Mouse (Mus musculus) embryo, embryonic 10.5 days (tissue): ENCODE data around the gene Hs1bp3.

Experiments
- DNase-seq: peaks from one replicate; pipeline ENCODE4 v3.0.0-alpha.2; 2015; ENCODE audit warnings: low spot score

Gene Hs1bp3

DNA sequence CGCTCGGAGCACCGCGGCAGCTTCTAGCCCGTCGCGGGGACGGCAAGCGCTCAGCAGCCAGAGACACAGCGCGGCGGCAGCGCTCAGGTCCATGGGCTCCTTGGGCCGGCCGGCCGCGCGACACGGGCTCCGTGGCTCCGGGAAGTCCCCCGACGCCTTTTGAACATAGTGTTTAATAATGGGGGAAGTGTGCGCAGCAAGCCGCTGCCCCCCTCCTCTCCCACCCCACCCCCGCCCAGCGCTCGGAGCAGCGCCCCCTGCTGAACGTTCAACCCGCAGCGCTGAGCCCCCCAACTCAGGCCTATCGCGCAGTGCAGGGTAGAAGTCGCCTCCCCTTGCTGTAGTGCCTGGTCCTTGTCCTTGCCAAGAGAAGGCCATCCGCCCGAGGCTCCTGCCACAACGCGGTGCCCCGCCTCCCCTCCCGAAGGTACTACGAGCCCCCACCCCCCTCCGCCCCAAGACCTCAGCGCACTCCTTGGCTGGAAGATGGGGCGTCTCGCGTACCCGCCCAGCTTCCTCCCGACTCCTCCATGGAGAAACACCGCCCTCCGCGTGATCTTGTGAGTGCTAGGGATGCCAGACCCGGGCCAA, 11.3 kb upstream of the Hs1bp3 start, which contains the start of gene Gdf7:
Gene Gdf7, minus strand, starts transcription at position 114 of the 591 bp plus-strand sequence.
- peak; percentile 47 for DNase-seq

DNA sequence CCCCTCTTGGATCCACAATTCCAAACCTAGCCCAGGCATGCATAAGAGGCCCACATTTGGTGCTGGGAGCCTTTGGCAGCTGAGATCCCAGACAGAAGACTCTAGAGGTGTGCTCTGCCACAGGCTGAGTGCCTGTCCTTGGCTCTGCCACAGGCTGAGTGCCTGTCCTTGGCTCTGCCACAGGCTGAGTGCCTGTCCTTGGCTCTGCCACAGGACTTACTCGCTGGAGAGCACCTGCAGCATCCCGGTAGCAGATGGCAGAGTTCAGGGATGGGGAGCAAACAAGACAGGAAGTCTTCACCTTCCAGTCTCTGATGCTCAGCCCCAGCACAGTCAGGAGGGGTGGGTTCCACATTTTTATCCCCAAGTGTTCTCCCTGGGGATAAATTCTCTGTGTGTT, 8.0 kb upstream of the Hs1bp3 start:
- no peak for DNase-seq

DNA sequence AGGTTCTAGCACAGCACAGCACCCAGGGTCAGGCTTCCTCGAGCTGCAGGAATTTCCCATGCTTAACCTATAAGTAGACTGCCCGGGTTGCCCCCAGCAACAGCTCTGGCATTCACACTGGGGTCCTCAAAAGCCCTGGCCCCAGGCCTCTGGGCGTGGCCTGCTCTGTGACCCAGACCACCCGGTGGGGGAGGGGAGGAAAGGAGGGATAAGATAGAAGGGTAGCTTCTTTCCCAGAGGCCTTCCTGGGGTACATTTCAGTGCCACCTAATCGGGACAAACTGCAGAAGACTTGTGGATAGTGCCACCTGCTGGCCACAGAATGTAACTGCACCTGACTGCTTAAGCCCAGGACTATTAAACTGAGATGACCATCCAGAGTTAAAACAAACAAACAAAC, 6.8 kb upstream of the Hs1bp3 start:
- DNase-seq, result peak; percentile 90

DNA sequence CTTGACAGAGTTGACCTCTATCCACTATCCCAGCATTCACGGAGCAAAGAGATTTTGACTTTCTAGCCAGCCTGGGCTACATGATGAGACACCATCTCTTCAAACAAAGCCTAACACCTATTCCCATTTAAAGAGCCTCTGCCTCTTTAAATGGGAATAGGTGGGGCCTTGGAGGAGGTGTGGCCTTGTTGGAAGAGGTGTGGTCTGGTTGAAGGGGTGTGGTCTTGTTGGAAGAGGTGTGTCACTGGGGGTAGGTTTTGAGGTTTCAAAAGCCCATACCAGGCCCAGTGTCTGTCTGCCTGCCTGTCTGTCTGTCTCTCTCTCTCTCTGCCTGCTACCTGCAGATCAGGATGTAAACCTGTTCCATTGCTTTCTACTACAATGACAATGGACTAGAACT, 6.3 kb upstream of the Hs1bp3 start:
- no peak for DNase-seq

DNA sequence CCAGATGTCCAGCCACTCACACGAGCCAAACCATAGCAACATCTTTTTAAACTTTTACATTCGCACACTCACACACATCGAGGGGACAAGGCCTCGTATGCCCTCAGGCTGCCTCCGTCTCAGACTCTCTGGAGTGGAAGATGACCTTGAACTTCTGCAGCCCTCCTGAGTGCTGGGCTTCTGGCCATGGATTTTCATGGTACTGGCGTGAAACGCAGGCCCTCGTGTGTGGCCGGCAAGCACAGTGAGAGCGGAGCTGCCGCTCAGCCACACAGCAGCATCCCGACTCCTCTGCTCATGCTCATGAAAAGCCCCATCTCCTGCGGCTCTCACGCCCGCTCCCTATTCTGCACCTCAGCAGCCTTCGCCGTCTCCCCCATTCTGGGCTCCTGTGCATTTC, 2.2 kb upstream of the Hs1bp3 start:
- DNase-seq, result no peak

DNA sequence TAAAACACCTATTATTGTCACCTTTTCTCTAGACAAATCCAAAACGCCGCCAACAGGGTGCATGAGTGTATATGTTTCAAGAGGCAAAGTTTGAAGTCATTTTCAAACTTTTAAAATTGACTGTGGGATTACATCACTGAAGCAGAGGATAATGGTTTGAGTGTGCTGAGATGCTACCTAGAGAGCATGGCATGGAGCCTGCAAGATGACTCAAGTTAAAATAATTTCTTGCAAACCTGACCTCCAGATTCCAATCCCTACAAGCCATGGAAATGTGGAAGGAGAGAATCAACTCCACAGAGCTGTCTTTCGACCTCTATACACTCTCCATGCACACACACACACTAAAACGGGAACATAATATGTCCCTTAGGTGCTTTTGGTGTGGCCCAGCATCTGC, 966 bp upstream of the Hs1bp3 start:
- no peak for DNase-seq

DNA sequence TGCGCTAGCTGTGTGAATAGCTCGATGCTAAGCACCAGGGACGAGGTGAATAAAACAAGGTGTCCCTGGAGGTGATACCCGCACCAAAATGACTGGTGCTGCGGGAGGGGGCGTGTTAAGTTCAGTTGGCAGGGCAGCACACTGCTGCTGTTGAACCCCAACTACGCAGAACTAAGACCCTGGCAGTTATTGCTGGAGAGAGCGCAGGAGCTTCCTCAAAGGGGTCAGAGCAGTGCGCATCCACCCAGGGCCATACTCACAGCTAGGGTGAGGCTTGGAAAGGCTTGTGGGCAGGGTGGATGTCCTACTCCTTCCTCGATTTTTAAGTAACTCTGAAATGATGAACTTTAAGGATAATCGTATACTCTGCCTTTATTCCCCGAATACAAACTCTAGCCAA, 541 bp downstream of the Hs1bp3 start:
- DNase-seq, result no peak

DNA sequence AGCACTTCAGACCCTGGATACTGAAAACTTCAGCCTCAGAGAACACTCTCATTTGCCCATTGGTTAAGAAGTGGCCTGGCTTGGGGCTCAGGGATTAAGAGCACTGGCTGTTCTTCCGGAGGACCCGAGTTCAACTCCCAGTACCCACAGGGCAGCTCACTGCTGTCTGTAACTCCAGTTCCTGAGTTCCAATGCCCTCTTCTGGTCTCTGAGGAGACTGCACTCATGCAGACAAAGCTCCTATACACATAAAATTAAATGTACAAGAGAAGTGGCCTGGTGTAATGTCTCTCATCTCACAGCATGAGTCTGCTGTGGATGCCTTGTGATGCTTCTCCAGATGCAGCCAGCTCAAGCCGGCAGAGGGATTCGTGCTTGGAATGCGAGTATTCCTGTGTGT, 3.3 kb downstream of the Hs1bp3 start:
- no peak for DNase-seq

DNA sequence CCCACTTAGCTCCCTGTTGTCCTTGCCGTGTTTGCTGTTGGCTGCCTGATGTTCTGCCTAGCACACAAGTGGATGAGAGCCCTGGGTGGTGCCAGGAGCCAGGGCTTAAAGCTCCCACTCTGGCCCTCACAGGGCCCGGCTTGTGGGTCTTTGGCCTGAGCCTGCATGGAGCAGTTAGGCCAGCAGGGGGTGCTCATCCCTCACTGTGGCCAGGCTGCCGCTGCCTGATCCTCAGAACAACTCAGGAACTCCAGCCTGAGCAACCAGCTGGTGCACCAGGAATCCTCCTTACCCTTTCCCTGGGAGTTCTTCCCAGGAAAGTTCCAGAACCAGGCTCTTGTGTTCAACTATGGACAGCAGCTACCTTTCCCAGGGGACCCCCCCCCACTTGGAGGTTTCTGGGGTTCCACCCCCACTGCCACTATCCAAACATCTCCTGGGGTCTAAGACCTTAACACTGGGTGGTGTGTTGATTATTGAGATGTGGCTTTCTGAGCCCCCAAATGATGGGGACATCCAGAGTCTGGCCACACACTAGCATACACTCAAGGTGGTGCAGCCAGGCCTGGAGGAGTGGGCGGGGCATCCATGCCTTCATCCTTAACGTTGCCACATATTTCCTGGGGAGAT, 7.0 kb downstream of the Hs1bp3 start:
- peak; percentile 84 for DNase-seq

DNA sequence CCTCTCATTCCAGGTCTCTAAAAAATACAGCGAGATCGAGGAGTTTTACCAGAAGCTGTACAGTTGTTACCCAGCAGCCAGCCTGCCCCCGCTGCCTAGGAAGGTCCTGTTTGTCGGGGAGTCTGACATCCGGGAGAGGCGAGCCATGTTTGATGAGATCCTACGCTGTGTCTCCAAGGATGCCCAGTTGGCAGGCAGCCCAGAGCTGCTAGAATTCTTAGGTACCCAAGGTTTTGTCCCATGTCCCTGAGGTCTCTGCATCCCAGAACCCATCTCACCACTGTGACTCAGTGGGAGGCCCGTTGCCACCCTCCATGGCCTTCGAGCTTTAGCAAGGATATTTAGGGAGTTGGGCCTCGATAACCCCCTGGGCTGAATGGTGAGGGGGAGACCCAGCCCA, 8.3 kb downstream of the Hs1bp3 start:
- no peak for DNase-seq

DNA sequence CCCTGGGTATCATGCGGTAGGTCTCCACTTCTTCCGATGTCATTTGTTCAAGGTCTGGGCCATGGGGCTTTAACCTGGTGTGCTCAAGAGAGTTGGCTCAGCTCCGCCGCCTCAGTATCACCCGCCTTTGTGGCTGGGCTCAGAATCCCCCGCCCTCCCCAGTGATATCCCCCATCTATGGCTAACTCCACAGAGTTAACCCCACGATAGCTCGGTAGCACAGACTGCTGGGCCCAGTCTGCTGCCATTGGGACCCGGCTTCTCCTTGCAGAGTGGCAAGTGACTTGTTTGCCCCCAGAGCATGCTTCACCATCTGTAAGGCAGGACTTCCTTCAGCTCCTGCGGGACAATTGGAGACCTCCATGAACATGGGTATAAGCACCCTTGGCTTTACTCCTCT, 10.9 kb downstream of the Hs1bp3 start:
- no peak for DNase-seq

DNA sequence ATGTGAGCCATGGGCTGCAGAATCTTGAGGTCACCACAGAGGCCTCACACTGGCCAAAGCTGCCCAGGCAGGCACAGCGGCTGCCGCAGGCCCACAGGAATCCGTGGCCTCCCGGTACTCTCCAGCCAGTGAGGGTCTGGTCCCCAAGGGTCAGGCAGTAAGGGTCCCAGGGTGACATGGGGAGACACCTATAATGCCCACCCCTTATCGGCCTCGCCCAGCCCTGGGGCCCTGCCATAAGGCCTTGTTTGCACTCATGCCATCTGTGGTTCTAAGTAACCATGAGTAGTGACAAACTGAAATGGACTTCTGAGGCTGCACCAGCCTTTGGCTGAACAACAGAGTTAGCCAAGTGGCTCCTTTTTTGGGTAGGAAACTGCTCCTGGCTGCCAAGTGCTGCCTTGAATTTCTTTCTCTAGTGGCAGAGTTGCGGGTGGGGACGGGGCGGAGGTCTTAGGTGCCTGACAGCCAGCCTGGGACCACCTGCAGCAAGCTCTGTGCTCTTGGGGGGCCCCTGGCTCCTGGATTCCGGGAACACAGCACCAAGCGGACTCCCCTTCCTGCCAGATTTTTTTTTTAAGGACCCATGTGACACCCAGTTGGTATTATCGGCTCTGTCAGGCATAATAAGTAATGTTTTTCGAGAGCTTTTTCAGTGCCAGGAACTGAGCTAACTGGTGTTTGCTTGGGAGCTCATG, 12.2 kb downstream of the Hs1bp3 start:
- no peak for DNase-seq

DNA sequence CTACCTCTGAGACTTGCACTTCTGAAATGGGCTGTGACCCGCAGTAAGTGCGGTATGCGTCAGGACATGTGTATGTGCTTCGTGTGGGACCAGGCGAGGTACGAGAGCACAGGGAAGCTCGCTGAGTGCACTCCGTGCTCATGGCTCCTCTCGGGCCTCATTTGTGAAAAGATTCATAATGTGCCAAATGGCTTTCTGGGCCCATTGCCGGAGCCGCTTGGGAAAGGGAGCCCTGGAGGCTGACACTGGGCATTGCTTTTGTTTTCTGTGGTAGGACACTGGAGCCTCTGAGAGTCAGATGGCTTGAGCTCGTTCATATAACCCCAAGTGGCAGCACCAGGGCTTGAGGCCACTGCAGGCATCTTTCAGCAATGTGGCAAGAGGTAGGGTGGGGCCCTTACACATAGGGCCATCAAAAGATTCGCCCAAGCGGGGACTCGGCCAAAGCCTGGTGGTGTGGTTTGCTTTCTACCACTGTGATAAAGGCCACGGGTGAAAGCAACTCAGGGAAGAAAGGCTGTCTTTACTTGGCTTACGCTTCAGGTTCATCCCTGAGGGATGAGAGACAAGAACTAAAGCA, 12.8 kb downstream of the Hs1bp3 start:
- no peak for DNase-seq

DNA sequence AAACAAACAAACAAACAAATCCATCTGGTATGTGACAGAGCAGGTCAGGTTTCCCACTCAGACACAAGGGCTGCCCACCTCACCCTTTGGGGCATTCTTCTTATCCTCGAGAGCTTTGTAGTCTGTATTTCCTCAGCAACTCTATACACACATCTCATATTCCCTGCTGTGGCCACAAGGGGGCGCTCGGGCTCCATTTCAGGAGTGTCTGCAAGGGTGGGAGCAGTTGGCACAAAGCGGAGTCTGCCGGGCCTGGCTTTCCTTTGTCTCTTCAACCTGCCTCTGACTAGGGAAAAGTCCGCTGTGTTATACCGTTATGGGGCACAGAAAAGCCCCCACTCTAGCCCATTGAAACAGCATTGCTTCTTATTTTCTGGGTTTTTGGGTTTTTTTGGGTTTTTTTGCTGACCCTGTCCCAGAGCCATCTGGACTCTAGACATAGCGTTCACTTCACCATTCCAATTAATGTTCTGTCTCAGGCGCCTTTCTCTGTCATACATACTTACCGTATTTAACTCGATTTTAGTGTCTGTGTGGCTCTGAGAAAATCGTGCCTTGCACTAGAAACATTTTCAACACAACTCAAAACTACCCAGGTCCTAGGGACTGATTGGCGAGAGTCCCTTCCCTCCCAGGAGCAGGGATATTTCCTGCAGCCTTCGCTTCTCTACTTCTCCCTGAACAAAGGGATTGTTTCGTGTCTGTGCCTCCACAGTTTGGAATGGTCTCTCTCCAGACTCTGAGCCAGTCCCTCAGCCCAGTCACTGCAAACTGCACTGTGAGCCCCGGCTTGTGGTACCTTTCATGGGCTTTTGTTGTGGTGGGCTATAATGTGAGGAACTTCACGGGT, 13.8 kb downstream of the Hs1bp3 start:
- DNase-seq, result peak; percentile 97

DNA sequence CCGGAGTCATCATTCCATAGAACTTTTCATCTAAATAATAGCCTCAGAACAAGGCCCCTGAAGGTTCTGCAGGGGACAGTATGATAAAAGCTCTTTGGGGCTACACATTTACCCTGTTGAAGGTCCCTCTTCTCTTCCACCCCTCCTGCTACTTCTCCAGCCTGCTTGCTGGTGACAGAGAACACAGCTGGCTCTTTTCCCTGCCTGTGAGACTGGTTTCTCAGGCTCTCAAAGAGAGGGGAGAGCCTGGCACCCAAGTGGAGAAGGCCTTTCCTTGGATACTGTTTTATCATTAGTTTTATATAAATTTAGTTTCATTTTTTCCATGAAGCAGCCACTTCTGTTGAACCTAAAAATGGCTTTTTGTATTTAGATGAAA, 14.4 kb downstream of the Hs1bp3 start:
- DNase-seq, result no peak

DNA sequence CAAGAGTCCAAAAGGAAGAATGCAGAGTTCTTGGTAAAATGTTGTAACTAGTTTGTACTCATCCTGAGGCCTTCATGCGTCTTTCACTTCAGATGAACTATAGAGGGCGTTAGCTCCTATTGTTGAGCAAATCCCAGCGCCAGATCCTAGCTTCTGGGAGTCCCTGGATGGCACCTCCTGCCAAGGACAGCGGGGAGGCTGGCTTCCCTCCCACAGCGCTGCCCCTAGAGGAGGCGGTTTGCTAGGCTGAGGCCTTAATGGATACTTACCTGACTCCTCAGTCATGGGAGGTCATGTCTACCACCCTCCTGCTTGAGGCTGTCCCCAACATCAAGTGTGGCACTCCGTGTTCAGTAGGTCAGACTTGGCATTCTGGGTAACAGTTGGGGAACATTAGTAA, 16.0 kb downstream of the Hs1bp3 start:
- DNase-seq, result no peak

DNA sequence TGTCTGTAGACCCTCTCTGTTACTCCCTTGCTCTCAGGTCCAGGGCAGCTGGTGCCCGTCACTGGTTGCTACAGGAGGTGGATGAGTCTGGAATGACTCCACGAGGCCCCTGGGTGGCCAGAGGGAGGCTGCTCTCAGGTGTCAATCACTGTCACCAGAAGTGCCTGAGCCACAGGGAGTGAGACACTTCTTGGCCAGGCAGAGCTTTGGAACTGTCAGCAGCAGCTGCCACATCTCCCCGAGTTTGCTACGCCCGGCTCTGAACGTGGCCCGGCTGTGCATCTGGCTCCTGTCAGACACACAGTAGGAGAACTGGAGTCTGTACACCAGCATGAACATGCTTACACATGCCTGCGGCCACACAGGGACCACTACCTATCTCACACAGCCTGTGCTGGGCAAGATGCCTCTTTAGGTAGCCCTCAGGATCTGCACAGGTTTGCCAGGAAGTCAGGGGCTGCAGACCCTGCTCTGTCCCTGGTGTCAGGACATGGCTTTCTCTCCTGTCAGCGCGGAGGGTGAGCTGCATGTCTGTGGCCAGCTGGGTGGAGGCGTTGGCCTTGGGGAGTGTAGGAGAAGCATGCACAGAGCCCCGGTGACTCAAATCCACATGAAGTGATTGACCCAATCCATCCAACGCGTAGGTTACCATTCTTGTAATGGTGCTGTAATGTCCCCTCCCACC, 18.4 kb downstream of the Hs1bp3 start:
- DNase-seq, result no peak

DNA sequence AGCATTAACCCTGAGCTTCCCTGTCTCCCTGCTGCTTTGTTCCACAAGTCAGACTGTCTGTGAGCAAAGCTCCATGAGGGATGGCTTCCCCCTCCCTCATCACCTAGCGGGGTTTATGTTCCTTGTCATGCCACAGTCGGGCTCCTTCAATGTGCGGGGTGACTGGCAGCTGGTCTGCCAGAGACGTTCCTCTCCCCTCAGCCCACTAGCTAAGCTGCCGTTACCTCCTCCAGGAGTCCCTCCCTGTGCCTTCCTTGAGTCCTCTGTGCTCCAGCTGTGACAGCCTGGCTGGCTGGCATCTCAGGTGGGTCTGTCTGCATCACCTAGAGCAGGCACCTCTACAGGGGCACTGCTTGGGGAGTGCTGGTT, 18.9 kb downstream of the Hs1bp3 start:
- no peak for DNase-seq

DNA sequence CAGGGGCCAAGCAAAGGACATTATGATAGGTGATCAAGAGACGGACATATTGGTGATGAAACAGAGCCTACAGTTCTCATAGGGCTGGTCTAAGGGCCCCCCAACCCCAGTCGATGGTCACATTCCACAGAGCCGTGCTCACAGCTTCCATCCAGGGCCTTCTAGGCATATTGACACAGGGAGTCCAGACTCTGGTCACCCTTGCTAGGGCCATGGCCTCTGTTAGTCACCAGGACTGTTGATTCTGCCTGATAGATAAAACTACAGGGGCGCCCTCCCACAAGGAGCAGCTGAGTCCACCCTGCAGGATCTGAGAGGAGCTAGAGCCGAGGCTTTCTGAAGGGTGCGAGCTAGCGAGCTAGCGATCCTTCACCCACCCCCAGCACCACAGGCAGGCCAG, 20.4 kb downstream of the Hs1bp3 start:
- DNase-seq, result no peak

DNA sequence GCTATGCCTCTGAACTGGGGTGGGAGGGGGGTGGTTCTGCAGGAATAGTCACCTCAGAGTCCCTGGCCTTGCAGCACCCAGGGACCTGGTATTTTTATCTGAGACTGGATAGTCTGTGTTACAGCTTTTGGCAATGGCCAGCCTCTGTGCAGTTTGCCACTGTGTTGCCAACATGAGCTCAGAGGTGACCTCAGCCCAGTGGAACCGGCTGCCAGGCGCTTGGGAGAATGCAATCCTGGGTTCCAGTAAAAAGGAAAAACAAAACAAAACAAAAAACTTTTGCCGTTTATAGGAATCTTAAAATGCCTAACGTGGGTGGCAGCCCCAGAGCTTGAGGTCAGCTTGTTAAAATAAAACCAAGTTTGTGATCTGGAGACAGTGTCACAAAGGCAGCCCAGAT, 21.0 kb downstream of the Hs1bp3 start:
- no peak for DNase-seq

DNA sequence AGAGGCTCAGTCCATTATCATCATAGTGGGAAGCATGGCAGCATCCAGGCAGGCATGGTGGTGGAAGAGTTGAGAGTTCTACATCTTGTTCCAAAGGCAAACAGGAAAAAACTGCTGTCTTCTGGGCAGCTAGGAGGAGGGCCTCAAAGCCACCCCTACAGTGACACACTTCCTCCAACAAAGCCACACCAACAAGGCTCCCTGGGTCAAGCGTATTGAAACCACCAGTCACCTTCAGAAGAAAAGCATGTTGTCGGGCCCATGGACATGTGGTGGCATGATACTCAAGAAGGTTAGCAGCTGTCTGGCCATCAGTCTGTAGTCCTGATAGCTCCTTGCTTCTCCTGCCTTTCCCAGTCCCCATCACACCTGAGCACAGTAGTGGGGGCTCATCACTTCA, 22.3 kb downstream of the Hs1bp3 start:
- DNase-seq, result no peak
